Mouse (Mus musculus): Measurements from ENCODE around the gene Ltbr. TPM values are rescaled to one million over a fixed set of nuclear protein-coding genes. Genes with fewer than 3 reads are reported as not detected.

Ltbr gene
- polyA plus RNA-seq, 1 experiment from 2014 or later: 40.4 TPM

Other genes starting within 250 kb of the Ltbr start
- gene Lpar5, start 246.0 kb downstream of the Ltbr start, polyA plus RNA-seq (2016; fragmentation: Nextera tagmentation; extraction: Ambion mirVana): 0.37 and 0.38 TPM in 2 replicates
- 75.0 and 88.6 TPM in 2 replicates for gene Chd4, start 217.9 kb downstream of the Ltbr start, polyA plus RNA-seq (2016; fragmentation: Nextera tagmentation; extraction: Ambion mirVana)
- gene Nop2, start 182.0 kb downstream of the Ltbr start, polyA plus RNA-seq (2016; fragmentation: Nextera tagmentation; extraction: Ambion mirVana): 73.2 and 92.7 TPM in 2 replicates
- 11.7 and 11.9 TPM in 2 replicates for gene Iffo1, start 168.6 kb downstream of the Ltbr start, polyA plus RNA-seq (2016; fragmentation: Nextera tagmentation; extraction: Ambion mirVana)
- gene Gapdh, start 147.4 kb downstream of the Ltbr start, polyA plus RNA-seq (2016; fragmentation: Nextera tagmentation; extraction: Ambion mirVana): 3,676 and 4,272 TPM in 2 replicates
- 128 and 140 TPM in 2 replicates for gene Ncapd2, start 122.2 kb downstream of the Ltbr start, polyA plus RNA-seq (2016; fragmentation: Nextera tagmentation; extraction: Ambion mirVana)
- 246 and 251 TPM in 2 replicates for gene Mrpl51, start 122.1 kb downstream of the Ltbr start, polyA plus RNA-seq (2016; fragmentation: Nextera tagmentation; extraction: Ambion mirVana)
- 3.4 TPM in 2 replicates for gene Vamp1, start 98.3 kb downstream of the Ltbr start, polyA plus RNA-seq (2016; fragmentation: Nextera tagmentation; extraction: Ambion mirVana)
- 2.7 and 3.1 TPM in 2 replicates for gene Tapbpl, start 82.0 kb downstream of the Ltbr start, polyA plus RNA-seq (2016; fragmentation: Nextera tagmentation; extraction: Ambion mirVana)
- 1.3 and 2.1 TPM in 2 replicates for gene Cd27, start 76.9 kb downstream of the Ltbr start, polyA plus RNA-seq (2016; fragmentation: Nextera tagmentation; extraction: Ambion mirVana)
- 0.09 TPM in 1 of 2 replicates, not detected in the other for gene Tuba3a, start 27.8 kb downstream of the Ltbr start, polyA plus RNA-seq (2016; fragmentation: Nextera tagmentation; extraction: Ambion mirVana)
- 0.65 and 0.98 TPM in 2 replicates for gene Scnn1a, start 6.8 kb upstream of the Ltbr start, polyA plus RNA-seq (2016; fragmentation: Nextera tagmentation; extraction: Ambion mirVana)
- 33.6 and 35.3 TPM in 2 replicates for gene Tnfrsf1a, start 35.5 kb upstream of the Ltbr start, polyA plus RNA-seq (2016; fragmentation: Nextera tagmentation; extraction: Ambion mirVana)
- 0.20 TPM in 1 of 2 replicates, not detected in the other for gene Plekhg6, start 66.9 kb upstream of the Ltbr start, polyA plus RNA-seq (2016; fragmentation: Nextera tagmentation; extraction: Ambion mirVana)
- gene Cd9, start 180.9 kb upstream of the Ltbr start, polyA plus RNA-seq (2016; fragmentation: Nextera tagmentation; extraction: Ambion mirVana): 70.2 and 73.2 TPM in 2 replicates
- 22.1 and 26.0 TPM in 2 replicates for gene Vwf, start 232.9 kb upstream of the Ltbr start, polyA plus RNA-seq (2016; fragmentation: Nextera tagmentation; extraction: Ambion mirVana)

Data from heart, embryonic 10.5 days (tissue).